14 mouse cellular contexts compared by ENCODE assay signal in genomic region chr2:69228635-69229034, GRCm38 (mm10). TPM values are rescaled to one million over a fixed set of nuclear protein-coding genes. Genes with fewer than 3 reads are reported as not detected.
"Had no signal": no experiment of that assay in that cellular context is flagged by ENCODE, and none has a peak within 500 bp of the region (broad histone marks: within the 10 kb centered on the region; RNA-seq: fewer than 3 reads in every experiment).

No protein-coding gene starts in this region.

- DNase-seq: kidney, adult 18-20 months; kidney, postnatal 10 days; left cerebral cortex, postnatal 4 days; lung, adult 18-20 months; right cerebral cortex, postnatal 4 days; spleen, adult 18-20 months; thymus, adult 18-20 months; thymus, postnatal 14 days had no signal

- H3K9me3 ChIP-seq: limb, embryonic 13.5 days had no signal

- H3K27me3 ChIP-seq: limb, embryonic 13.5 days had no signal

- H3K36me3 ChIP-seq: limb, embryonic 13.5 days had no signal

- H3K4me3 ChIP-seq: limb, embryonic 13.5 days had no signal

- H3K9ac ChIP-seq: limb, embryonic 13.5 days; liver, embryonic 14.5 days had no signal

- H3K4me2 ChIP-seq: limb, embryonic 13.5 days had no signal

- H3K27ac ChIP-seq: limb, embryonic 13.5 days; liver, embryonic 14.5 days had no signal

- H3K4me1 ChIP-seq: limb, embryonic 13.5 days had no signal

RNA-seq across cellular contexts. Expression of gene G6pc2, which starts 17.8 kb away (rescaled TPM):
- polyA plus RNA-seq: large intestine, adult 2 months; limb, embryonic 13.5 days; liver, adult 2 months; liver, embryonic 14.5 days; lung, embryonic 16.5 days; stomach, embryonic 14.5 days had no signal
